Mouse (Mus musculus): ENCODE data around the gene Tmed9.

GRCm38 (mm10) chr13:55604606-55605005, 31.1 kb downstream of the Tmed9 start:
- TF ChIP-seq CTCF (IDR thresholded peaks at IDR 0.05; ENCODE audit: low read depth) (no peak), EP300 (IDR thresholded peaks at IDR 0.05; ENCODE audit: low read depth) (no peak)

Measured in liver, postnatal 0 days (tissue).